Mouse (Mus musculus) hindbrain, embryonic 14.5 days (tissue): ENCODE data around the gene Fgfr3. TPM values are rescaled to one million over a fixed set of nuclear protein-coding genes. Genes with fewer than 3 reads are reported as not detected.

ENCODE experiments used
- ATAC-seq: fragments of 200-750 bp; cut with Nextera tagmentation; 2 replicates; pipeline ENCODE4 v1.8.0; 2017; ENCODE audit warnings: moderate number of reproducible peaks, mild to moderate bottlenecking, moderate TSS enrichment, moderate library complexity; ENCODE audit not compliant: low FRiP score
- DNase-seq: peaks from one replicate; pipeline ENCODE4 v3.0.0-alpha.2; 2015; ENCODE audit warnings: low spot score
- H3K27ac ChIP-seq: fragments of 300-500 bp; sonication (generic); 2 replicates; pipeline ENCODE4 v1.5.1; 2014; ENCODE audit warnings: mild to moderate bottlenecking, moderate library complexity
- H3K27me3 ChIP-seq: fragments of 300-500 bp; sonication (generic); 2 replicates; pipeline ENCODE4 v1.6.1; 2014; ENCODE audit warnings: mild to moderate bottlenecking, low read length, mixed read lengths; ENCODE audit not compliant: control insufficient read depth, insufficient read depth
- H3K36me3 ChIP-seq: fragments of 300-500 bp; sonication (generic); replicated peaks from 2 replicates; pipeline ENCODE4 v1.6.1; 2014; ENCODE audit not compliant: control insufficient read depth, insufficient read depth
- H3K4me1 ChIP-seq: fragments of 300-500 bp; sonication (generic); replicated peaks from 2 replicates; pipeline ENCODE4 v1.6.1; 2014; ENCODE audit warnings: antibody characterized with exemption, low read length, mixed read lengths; ENCODE audit not compliant: control insufficient read depth, insufficient read depth
- H3K4me2 ChIP-seq: fragments of 300-500 bp; sonication (generic); replicated peaks from 2 replicates; pipeline ENCODE4 v1.6.1; 2014; ENCODE audit warnings: mild to moderate bottlenecking, moderate library complexity
- H3K4me3 ChIP-seq: fragments of 300-500 bp; sonication (generic); replicated peaks from 2 replicates; pipeline ENCODE4 v1.5.1; 2014; ENCODE audit warnings: mild to moderate bottlenecking, low read length
- H3K9ac ChIP-seq: fragments of 300-500 bp; sonication (generic); 2 replicates; pipeline ENCODE4 v1.6.1; 2014
- H3K9me3 ChIP-seq: fragments of 300-500 bp; sonication (generic); 2 replicates; pipeline ENCODE4 v1.6.1; 2016; ENCODE audit warnings: low read length; ENCODE audit not compliant: control insufficient read depth
- whole genome bisulfite sequencing: fragments of 180-500 bp; shearing (Covaris S2); extraction: QIAGEN DNeasy Blood & Tissue Kit; methylation state at CpG from one replicate; pipeline ENCODE4 v1.1.7; 2014; 5-methylcytosine and 5-hydroxymethylcytosine counted together
- polyA plus RNA-seq: library from polyadenylated mRNA; unstranded; fragments of >200 nt; fragmentation: Nextera tagmentation; extraction: Ambion mirVana; gene quantifications from 2 replicates; pipeline ENCODE4 v1.2.1, GENCODE M21; 2014

Fgfr3 gene
- polyA plus RNA-seq, 1 experiment from 2014 or later, result 46.5 TPM

- Histone ChIP-seq H3K4me2 (no peak overlapping the region), H3K36me3 (no peaks in the 10 kb centered on the region), H3K4me3 (no peak overlapping the region), H3K27ac (no peak overlapping the region), H3K27me3 (peaks cover 45% of the 10 kb centered on the region), H3K4me1 (peaks cover 37% of the 10 kb centered on the region), H3K9me3 (no peaks in the 10 kb centered on the region), H3K9ac (no peak overlapping the region)
- ATAC-seq (no peak), DNase-seq (no peak)
- 62% methylated on average over 5 of the region's 5 CpGs for WGBS
These were observed 25.0 kb upstream of the Fgfr3 start for GRCm38 (mm10) chr5:33696430-33696829.

GRCm38 (mm10) chr5:33697534-33697933 lies 23.9 kb upstream of the Fgfr3 start:
- 25% methylated on average over 1 of the region's 1 CpGs for WGBS
- Histone ChIP-seq H3K9me3 (no peaks in the 10 kb centered on the region), H3K4me1 (peaks cover 35% of the 10 kb centered on the region), H3K4me3 (no peak overlapping the region), H3K9ac (no peak overlapping the region), H3K27ac (no peak overlapping the region), H3K27me3 (peaks cover 45% of the 10 kb centered on the region), H3K36me3 (no peaks in the 10 kb centered on the region), H3K4me2 (no peak overlapping the region)
- no peak for DNase-seq
- ATAC-seq, result no peak

GRCm38 (mm10) chr5:33697947-33698512 lies 23.4 kb upstream of the Fgfr3 start:
- WGBS, result 6% methylated on average over 13 of the region's 13 CpGs
- H3K27ac ChIP-seq, result no peak overlapping the region
- no peak overlapping the region for H3K4me3 ChIP-seq
- peaks cover 40% of the 10 kb centered on the region for H3K27me3 ChIP-seq
- no peak overlapping the region for H3K4me2 ChIP-seq
- no peaks in the 10 kb centered on the region for H3K36me3 ChIP-seq
- ATAC-seq (peak; percentile 66), DNase-seq (peak; percentile 51)
- H3K9me3 ChIP-seq, result no peaks in the 10 kb centered on the region
- H3K4me1 ChIP-seq, result peaks cover 31% of the 10 kb centered on the region
- no peak overlapping the region for H3K9ac ChIP-seq

- no peak overlapping the region for H3K27ac ChIP-seq
- no peak overlapping the region for H3K4me2 ChIP-seq
- no peaks in the 10 kb centered on the region for H3K9me3 ChIP-seq
- no peak for DNase-seq
- ATAC-seq, result no peak
- WGBS, result 74% methylated on average over 5 of the region's 5 CpGs
- no peak overlapping the region for H3K9ac ChIP-seq
- H3K4me1 ChIP-seq, result peaks cover 31% of the 10 kb centered on the region
- H3K4me3 ChIP-seq, result no peak overlapping the region
- H3K27me3 ChIP-seq, result peaks cover 39% of the 10 kb centered on the region
- no peaks in the 10 kb centered on the region for H3K36me3 ChIP-seq
These were observed 22.8 kb upstream of the Fgfr3 start for GRCm38 (mm10) chr5:33698669-33699068.

GRCm38 (mm10) chr5:33700010-33700409 lies 21.5 kb upstream of the Fgfr3 start:
- no peaks in the 10 kb centered on the region for H3K9me3 ChIP-seq
- peaks cover 27% of the 10 kb centered on the region for H3K4me1 ChIP-seq
- no peak overlapping the region for H3K4me3 ChIP-seq
- no peak overlapping the region for H3K9ac ChIP-seq
- H3K27me3 ChIP-seq, result peaks cover 27% of the 10 kb centered on the region
- H3K27ac ChIP-seq, result no peak overlapping the region
- DNase-seq (no peak), ATAC-seq (no peak)
- H3K36me3 ChIP-seq, result no peaks in the 10 kb centered on the region
- H3K4me2 ChIP-seq, result no peak overlapping the region
- WGBS, result 49% methylated on average over 13 of the region's 13 CpGs

- ATAC-seq (no peak), DNase-seq (no peak)
- Histone ChIP-seq H3K9me3 (no peaks in the 10 kb centered on the region), H3K27ac (no peak overlapping the region), H3K4me1 (peaks cover 28% of the 10 kb centered on the region; the same call in 1 of the 2 replicates), H3K27me3 (peaks cover 10% of the 10 kb centered on the region; the same call in 1 of the 2 replicates), H3K9ac (no peak overlapping the region), H3K4me2 (no peak overlapping the region), H3K4me3 (no peak overlapping the region), H3K36me3 (no peaks in the 10 kb centered on the region)
- WGBS, result 79% methylated on average over 11 of the region's 11 CpGs
These were observed 19.6 kb upstream of the Fgfr3 start for GRCm38 (mm10) chr5:33701832-33702231.

GRCm38 (mm10) chr5:33703999-33704398 lies 17.5 kb upstream of the Fgfr3 start:
- Histone ChIP-seq H3K27ac (no peak overlapping the region), H3K27me3 (no peaks in the 10 kb centered on the region), H3K4me3 (no peak overlapping the region), H3K36me3 (no peaks in the 10 kb centered on the region), H3K9me3 (no peaks in the 10 kb centered on the region), H3K4me1 (0 out of 2 replicates have a peak, but pooled peaks cover 19% of the 10 kb centered on the region), H3K9ac (no peak overlapping the region), H3K4me2 (no peak overlapping the region)
- 16% methylated on average over 8 of the region's 8 CpGs for WGBS
- DNase-seq (peak; percentile 34), ATAC-seq (peak; percentile 60; the same call in 1 of the 2 replicates)

- no peaks in the 10 kb centered on the region for H3K27me3 ChIP-seq
- ATAC-seq (peak; percentile 87), DNase-seq (peak; percentile 41)
- 0 out of 2 replicates have a peak, but pooled peaks cover 12% of the 10 kb centered on the region for H3K4me1 ChIP-seq
- H3K4me3 ChIP-seq, result no peak overlapping the region
- H3K36me3 ChIP-seq, result no peaks in the 10 kb centered on the region
- no peak overlapping the region for H3K4me2 ChIP-seq
- WGBS, result 6% methylated on average over 11 of the region's 11 CpGs
- no peaks in the 10 kb centered on the region for H3K9me3 ChIP-seq
- no peak overlapping the region for H3K9ac ChIP-seq
- 0 out of 2 replicates have a peak overlapping the region, but pooled peaks have one; percentile 38 for H3K27ac ChIP-seq
These were observed 16.4 kb upstream of the Fgfr3 start for GRCm38 (mm10) chr5:33704945-33705611.

- H3K36me3 ChIP-seq, result no peaks in the 10 kb centered on the region
- no peak for DNase-seq
These were observed 15.7 kb upstream of the Fgfr3 start for GRCm38 (mm10) chr5:33705612-33706349.

More at GRCm38 (mm10) chr5:33705612-33706349, 15.7 kb upstream of the Fgfr3 start:
- Histone ChIP-seq H3K27me3 (no peaks in the 10 kb centered on the region), H3K9me3 (no peaks in the 10 kb centered on the region), H3K9ac (no peak overlapping the region), H3K27ac (peak overlapping the region; percentile 74), H3K4me1 (0 out of 2 replicates have a peak, but pooled peaks cover 10% of the 10 kb centered on the region), H3K4me2 (no peak overlapping the region), H3K4me3 (no peak overlapping the region)
- WGBS, result 10% methylated on average over 9 of the region's 9 CpGs
- ATAC-seq, result no peak; the same call in none of the 2 replicates
